ENCODE assay signal across 8 mouse cellular contexts in the genomic region with DNA sequence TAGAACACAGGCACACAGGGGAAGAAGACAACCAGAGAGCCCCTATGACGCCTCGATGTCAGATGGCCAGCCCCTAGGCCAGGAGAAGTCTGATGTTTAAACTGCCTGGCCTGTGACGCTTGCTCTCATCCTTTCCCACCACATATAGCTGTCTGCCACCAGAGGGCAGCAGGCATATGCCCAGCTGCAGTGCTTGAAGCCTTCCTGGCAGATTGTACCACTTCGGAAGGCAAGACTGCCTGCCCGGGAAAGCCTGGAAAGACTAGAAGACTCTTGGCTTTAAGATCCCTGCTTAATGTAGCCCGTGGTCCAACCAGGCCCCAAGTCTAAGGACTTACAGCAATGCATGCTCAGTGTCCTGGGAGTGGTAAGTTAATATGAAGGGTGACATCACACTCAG. TPM values are rescaled to one million over a fixed set of nuclear protein-coding genes. Genes with fewer than 3 reads are reported as not detected.
A peak's percentile ranks its signal among the peaks of the same experiment; 100 is the strongest.
DNase-seq lines count a peak whose midpoint lies in the region; ATAC-seq and TF ChIP-seq lines count a peak whose summit lies in the region.

No protein-coding gene starts in this region.

- H3K9me3 ChIP-seq in hindbrain, postnatal 0 days (ENCODE audit: low read length) = no peaks in the 10 kb centered on the region
- H3K9me3 ChIP-seq in megakaryocyte, embryonic 14.5 days = 0 out of 2 replicates have a peak, but pooled peaks cover 2% of the 10 kb centered on the region

- ATAC-seq in hindbrain, postnatal 0 days = peak; percentile 76

- intact Hi-C loops in gastrocnemius, adult 2 months (cut with DNase I) = loop anchor here (1.0 to 5.0 kb wide), 4 partner anchors 45 to 420 kb away; no protein-coding TSS in a partner anchor
- intact Hi-C loops in left cerebral cortex, adult 2 months (cut with DNase I) = loop anchor here (1.0 to 10.0 kb wide), 6 partner anchors 47 to 585 kb away; partner anchors contain the start of gene Dstn

- peak; percentile 43 for DNase-seq in T-cell, adult 2 months (ENCODE audit: low spot score)
- DNase-seq in cerebellum, postnatal 25 days = peak; percentile 77 to 87
- peak; percentile 84 for DNase-seq in gastrocnemius, adult 2 months
- DNase-seq in hindbrain, postnatal 0 days (ENCODE audit: low spot score) = peak; percentile 88
- peak; percentile 77 to 80 for DNase-seq in left cerebral cortex, adult 2 months (ENCODE audit: extremely low spot score in 1 of 2, low spot score in 2 of 2)
- DNase-seq in right cerebral cortex, postnatal 10 days (ENCODE audit: low spot score in 2 of 2) = peak; percentile 89
- DNase-seq in urinary bladder, postnatal 4 days (ENCODE audit: low spot score in 2 of 2) = peak; percentile 74 to 79

- H3K9ac ChIP-seq in hindbrain, postnatal 0 days (replicated peaks; ENCODE audit: low read length) = no peak overlapping the region

- no peaks in the 10 kb centered on the region for H3K4me1 ChIP-seq in hindbrain, postnatal 0 days (ENCODE audit: insufficient read depth, low read length)
- peaks cover 46% of the 10 kb centered on the region for H3K4me1 ChIP-seq in megakaryocyte, embryonic 14.5 days

- no peaks in the 10 kb centered on the region for H3K27me3 ChIP-seq in hindbrain, postnatal 0 days (ENCODE audit: insufficient read depth, low read length)
- H3K27me3 ChIP-seq in megakaryocyte, embryonic 14.5 days (replicated peaks) = peaks cover 33% of the 10 kb centered on the region

- H3K4me3 ChIP-seq in gastrocnemius, adult 2 months = peak overlapping the region; percentile 51
- no peak overlapping the region for H3K4me3 ChIP-seq in hindbrain, postnatal 0 days (ENCODE audit: low read length)
- H3K4me3 ChIP-seq in left cerebral cortex, adult 2 months = no peak overlapping the region
- peak overlapping the region; percentile 85 for H3K4me3 ChIP-seq in megakaryocyte, embryonic 14.5 days (replicated peaks)

- H3K27ac ChIP-seq in gastrocnemius, adult 2 months = peak overlapping the region; percentile 46
- no peak overlapping the region for H3K27ac ChIP-seq in hindbrain, postnatal 0 days
- H3K27ac ChIP-seq in left cerebral cortex, adult 2 months = no peak overlapping the region

- WGBS in hindbrain, postnatal 0 days = 5% methylated on average over 6 of the region's 6 CpGs

- H3K4me2 ChIP-seq in hindbrain, postnatal 0 days (ENCODE audit: low read depth, low read length) = no peak overlapping the region

- no peak for TF ChIP-seq CTCF in gastrocnemius, adult 2 months (IDR thresholded peaks at IDR 0.05)
- peak; percentile 97 for TF ChIP-seq CTCF in hindbrain, postnatal 0 days (IDR thresholded peaks at IDR 0.05; ENCODE audit: low read depth)
- TF ChIP-seq CTCF in left cerebral cortex, adult 2 months (IDR thresholded peaks at IDR 0.05) = peak; percentile 95

- H3K36me3 ChIP-seq in hindbrain, postnatal 0 days (ENCODE audit: insufficient read depth, low read length) = no peaks in the 10 kb centered on the region
- no peaks in the 10 kb centered on the region for H3K36me3 ChIP-seq in megakaryocyte, embryonic 14.5 days (replicated peaks; ENCODE audit: low read length)

RNA-seq across cellular contexts. Expression of gene Bfsp1, which starts 4.4 kb away (rescaled TPM):
- under 1 TPM; 0.20 to 0.31 TPM for total RNA-seq in gastrocnemius, adult 2 months (2021)
- total RNA-seq in hindbrain, postnatal 0 days (2014; rRNA removed) = 0.90 and 1.9 TPM in 2 replicates
- polyA plus RNA-seq in hindbrain, postnatal 0 days (2015; fragmentation: Nextera tagmentation; extraction: Ambion mirVana) = 2.2 and 2.3 TPM in 2 replicates
- total RNA-seq in left cerebral cortex, adult 2 months (2021) = 1 to 10 TPM in 1 of 2 experiments, under 1 TPM in 1; 0.88 to 1.1 TPM
- 0.31 TPM in 1 of 2 replicates, not detected in the other for polyA plus RNA-seq in megakaryocyte, embryonic 14.5 days (2012; ENCODE audit: insufficient read depth, low replicate concordance)

RNA-seq across cellular contexts. Expression of gene Dstn, which starts 47.8 kb away (rescaled TPM):
- total RNA-seq in gastrocnemius, adult 2 months (2021) = 10 to 100 TPM; 24.9 to 28.2 TPM
- 197 and 198 TPM in 2 replicates for total RNA-seq in hindbrain, postnatal 0 days (2014; rRNA removed)
- polyA plus RNA-seq in hindbrain, postnatal 0 days (2015; fragmentation: Nextera tagmentation; extraction: Ambion mirVana) = 409 and 418 TPM in 2 replicates
- total RNA-seq in left cerebral cortex, adult 2 months (2021) = 100 to 1,000 TPM; 154 to 157 TPM
- 3.6 and 18.3 TPM in 2 replicates for polyA plus RNA-seq in megakaryocyte, embryonic 14.5 days (2012; ENCODE audit: insufficient read depth, low replicate concordance)

Comparison
In these comparisons a context has a peak if more than half of its experiments do, and no peak if none do; other contexts are left out.
1. H3K4me3 ChIP-seq: peak in gastrocnemius, adult 2 months (single experiment) and megakaryocyte, embryonic 14.5 days (single experiment); none in hindbrain, postnatal 0 days (single experiment) and left cerebral cortex, adult 2 months (single experiment).
2. Peak in every context shown above with its lines, with median percentiles within 50 percentile points of each other: DNase-seq.